Mouse (Mus musculus): Measurements from ENCODE around the gene Adamts20. TPM values are rescaled to one million over a fixed set of nuclear protein-coding genes. Genes with fewer than 3 reads are reported as not detected.
"Not testable (repeated sequence)": the region's sequence is repeated elsewhere in the genome, so short reads cannot be mapped to it uniquely, and the experiment has no call there.

Gene Adamts20
- polyA plus RNA-seq, 1 experiment from 2014 or later, result 10.3 TPM

DNA sequence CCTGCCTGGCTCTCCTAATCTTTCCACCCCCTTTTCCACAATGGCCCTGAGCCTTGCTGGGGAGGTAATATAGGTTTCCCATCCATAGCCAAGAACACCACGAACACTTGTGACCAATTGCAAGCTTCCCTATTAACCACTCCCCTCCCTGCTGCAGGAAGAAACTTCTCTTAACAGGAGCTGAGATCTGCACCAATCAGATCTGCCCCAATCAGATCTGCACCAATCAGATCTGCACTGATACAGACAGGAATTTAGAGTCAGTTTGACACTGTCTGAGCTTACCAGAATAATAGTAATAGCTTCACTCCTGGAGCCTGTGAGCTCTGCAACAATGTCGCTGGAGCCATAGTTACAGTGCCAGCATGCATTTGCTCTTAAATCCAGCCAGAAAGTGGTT, 58.9 kb downstream of the Adamts20 start:
- Histone ChIP-seq H3K36me3 (ENCODE audit: control insufficient read depth, insufficient read depth, low read length) (no peaks in the 10 kb centered on the region), H3K9ac (ENCODE audit: low read length) (no peak overlapping the region), H3K4me3 (ENCODE audit: low read depth, low read length) (no peak overlapping the region), H3K9me3 (ENCODE audit: control insufficient read depth, low read length) (no peaks in the 10 kb centered on the region), H3K27ac (ENCODE audit: low read depth, low read length) (no peak overlapping the region), H3K4me1 (ENCODE audit: control insufficient read depth, insufficient read depth, low read length) (peaks cover 10% of the 10 kb centered on the region; the same call in 1 of the 2 replicates), H3K4me2 (ENCODE audit: low read depth) (no peak overlapping the region), H3K27me3 (ENCODE audit: control insufficient read depth, insufficient read depth, low read length) (0 out of 2 replicates have a peak, but pooled peaks cover 6% of the 10 kb centered on the region)
- 17% methylated on average over 2 of the region's 2 CpGs for WGBS
- peak; percentile 32; the same call in 1 of the 2 replicates for ATAC-seq (ENCODE audit: insufficient read depth, low FRiP score, low TSS enrichment)
- no peak for DNase-seq (ENCODE audit: low spot score)

DNA sequence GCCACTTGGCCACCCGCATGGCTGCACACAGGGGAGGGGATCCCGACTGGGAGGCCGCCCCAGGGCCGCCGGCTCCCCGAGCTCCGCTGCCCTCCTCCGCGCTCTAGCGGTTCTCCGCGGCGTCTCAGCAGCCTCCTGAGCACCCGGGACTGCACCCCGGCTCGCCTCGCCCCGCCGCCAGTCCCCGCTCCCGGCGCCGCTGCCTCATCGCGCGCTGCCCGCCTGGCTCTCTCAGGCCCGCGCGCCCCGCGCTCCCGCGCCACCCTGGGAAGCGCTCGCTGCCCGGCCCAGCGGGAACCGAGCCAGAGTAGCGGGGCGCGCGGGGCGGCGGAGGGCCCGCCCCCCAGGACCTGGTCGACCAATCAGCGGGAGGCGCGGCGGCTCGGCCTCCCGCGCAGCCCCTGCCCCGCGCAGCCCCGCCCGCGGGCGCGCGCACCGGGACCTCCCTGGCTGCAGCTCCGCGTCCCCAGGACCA, 61.1 kb downstream of the Adamts20 start:
- Histone ChIP-seq H3K27ac (ENCODE audit: low read depth, low read length) (peak overlapping the region; percentile 50; the same call in 1 of the 2 replicates), H3K9me3 (ENCODE audit: control insufficient read depth, low read length) (no peaks in the 10 kb centered on the region), H3K36me3 (ENCODE audit: control insufficient read depth, insufficient read depth, low read length) (no peaks in the 10 kb centered on the region), H3K4me2 (ENCODE audit: low read depth) (peak overlapping the region; percentile 68), H3K4me3 (ENCODE audit: low read depth, low read length) (peak overlapping the region; percentile 67), H3K27me3 (ENCODE audit: control insufficient read depth, insufficient read depth, low read length) (0 out of 2 replicates have a peak, but pooled peaks cover 6% of the 10 kb centered on the region), H3K9ac (ENCODE audit: low read length) (peak overlapping the region; percentile 72), H3K4me1 (ENCODE audit: control insufficient read depth, insufficient read depth, low read length) (peaks cover 10% of the 10 kb centered on the region; the same call in 1 of the 2 replicates)
- DNase-seq (ENCODE audit: low spot score) (peak; percentile 88), ATAC-seq (ENCODE audit: insufficient read depth, low FRiP score, low TSS enrichment) (peak; percentile 91)
- WGBS, result under 1% methylated on average over 51 of the region's 65 CpGs

DNA sequence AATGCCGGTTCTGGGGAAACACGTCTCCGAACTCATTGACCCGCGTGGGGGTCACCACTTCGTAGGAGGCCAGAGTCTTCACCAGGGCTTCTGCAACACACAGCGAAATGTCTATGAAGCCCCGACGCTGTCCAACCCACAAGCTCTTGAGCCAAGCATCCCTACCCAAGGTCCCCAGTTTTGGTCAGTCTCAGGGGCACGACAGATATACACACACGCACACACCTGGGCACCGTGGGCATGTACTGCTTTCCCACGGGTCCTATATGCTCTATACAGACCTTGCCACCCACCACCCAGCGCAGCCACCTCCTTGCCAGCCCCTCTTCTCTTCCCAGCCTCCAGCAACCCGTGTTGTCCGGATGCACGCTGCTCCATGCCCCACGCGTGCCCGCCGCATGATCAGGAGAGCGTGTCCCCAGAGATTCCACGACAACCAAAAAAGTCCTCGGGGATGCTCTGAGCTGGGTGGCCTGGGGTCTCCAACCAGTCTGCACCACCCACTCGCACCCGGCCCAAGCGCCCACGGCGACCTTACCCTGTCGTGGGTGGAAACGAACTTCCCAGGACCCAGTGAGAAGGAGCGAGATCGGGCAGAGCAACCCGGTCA, 61.7 kb downstream of the Adamts20 start:
- Histone ChIP-seq H3K27me3 (ENCODE audit: control insufficient read depth, insufficient read depth, low read length) (0 out of 2 replicates have a peak, but pooled peaks cover 6% of the 10 kb centered on the region), H3K27ac (ENCODE audit: low read depth, low read length) (peak overlapping the region; percentile 50; the same call in 1 of the 2 replicates), H3K4me3 (ENCODE audit: low read depth, low read length) (peak overlapping the region; percentile 67), H3K4me2 (ENCODE audit: low read depth) (peak overlapping the region; percentile 68), H3K4me1 (ENCODE audit: control insufficient read depth, insufficient read depth, low read length) (peaks cover 10% of the 10 kb centered on the region; the same call in 1 of the 2 replicates), H3K9ac (ENCODE audit: low read length) (peak overlapping the region; percentile 72), H3K36me3 (ENCODE audit: control insufficient read depth, insufficient read depth, low read length) (no peaks in the 10 kb centered on the region), H3K9me3 (ENCODE audit: control insufficient read depth, low read length) (no peaks in the 10 kb centered on the region)
- ATAC-seq (ENCODE audit: insufficient read depth, low FRiP score, low TSS enrichment), result peak; percentile 53
- peak; percentile 27 for DNase-seq (ENCODE audit: low spot score)
- under 1% methylated on average over 34 of the region's 34 CpGs for WGBS

DNA sequence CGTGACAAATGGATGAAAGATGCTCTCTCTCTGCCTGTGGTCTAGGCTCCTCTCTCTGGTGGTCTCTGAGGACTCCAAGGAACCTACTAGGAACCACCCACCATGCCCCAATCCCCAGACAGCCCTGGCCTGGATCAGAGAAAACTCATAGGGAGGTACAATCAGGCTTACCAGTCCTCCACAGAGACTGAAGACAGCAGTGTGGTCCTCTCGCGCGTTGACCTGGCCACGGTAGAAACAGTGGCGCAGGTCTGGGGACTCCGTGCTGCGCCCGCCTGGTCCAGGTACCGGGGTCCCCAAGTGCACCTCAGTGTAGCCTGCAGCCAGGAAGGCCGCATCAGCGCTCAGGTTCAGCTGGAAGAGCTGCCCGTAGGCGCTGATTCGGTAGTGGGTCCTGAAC, 62.2 kb downstream of the Adamts20 start:
- Histone ChIP-seq H3K27ac (ENCODE audit: low read depth, low read length) (no peak overlapping the region), H3K4me2 (ENCODE audit: low read depth) (peak overlapping the region; percentile 68), H3K4me1 (ENCODE audit: control insufficient read depth, insufficient read depth, low read length) (peaks cover 10% of the 10 kb centered on the region; the same call in 1 of the 2 replicates), H3K36me3 (ENCODE audit: control insufficient read depth, insufficient read depth, low read length) (no peaks in the 10 kb centered on the region), H3K9ac (ENCODE audit: low read length) (peak overlapping the region; percentile 72), H3K27me3 (ENCODE audit: control insufficient read depth, insufficient read depth, low read length) (0 out of 2 replicates have a peak, but pooled peaks cover 6% of the 10 kb centered on the region), H3K9me3 (ENCODE audit: control insufficient read depth, low read length) (no peaks in the 10 kb centered on the region), H3K4me3 (ENCODE audit: low read depth, low read length) (peak overlapping the region; percentile 67)
- 3% methylated on average over 15 of the region's 15 CpGs for WGBS
- ATAC-seq (ENCODE audit: insufficient read depth, low FRiP score, low TSS enrichment) (no peak), DNase-seq (ENCODE audit: low spot score) (peak; percentile 32)

DNA sequence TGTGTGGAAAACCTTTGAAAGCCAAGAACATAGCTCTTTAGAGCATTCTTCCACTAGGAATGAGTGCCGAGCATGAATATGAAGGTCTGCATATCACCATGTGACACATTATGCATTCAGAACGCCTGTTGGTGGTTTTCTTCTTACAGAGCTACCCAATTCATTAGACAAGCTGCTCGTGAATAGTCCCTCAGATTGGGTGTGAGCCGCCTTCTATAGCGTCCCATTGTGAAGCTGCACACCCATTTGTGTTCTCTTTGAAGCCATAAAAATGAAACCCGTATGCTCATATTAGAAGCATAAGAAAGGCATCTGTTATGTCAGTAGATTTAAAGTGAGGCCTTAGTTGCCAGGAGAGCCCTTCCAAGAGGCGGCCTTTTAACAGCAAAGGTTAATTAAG, 72.5 kb downstream of the Adamts20 start:
- Histone ChIP-seq H3K4me3 (ENCODE audit: low read depth, low read length) (no peak overlapping the region), H3K9me3 (ENCODE audit: control insufficient read depth, low read length) (no peaks in the 10 kb centered on the region), H3K9ac (ENCODE audit: low read length) (no peak overlapping the region), H3K4me1 (ENCODE audit: control insufficient read depth, insufficient read depth, low read length) (no peaks in the 10 kb centered on the region), H3K27ac (ENCODE audit: low read depth, low read length) (no peak overlapping the region), H3K36me3 (ENCODE audit: control insufficient read depth, insufficient read depth, low read length) (no peaks in the 10 kb centered on the region), H3K27me3 (ENCODE audit: control insufficient read depth, insufficient read depth, low read length) (no peaks in the 10 kb centered on the region), H3K4me2 (ENCODE audit: low read depth) (no peak overlapping the region)
- WGBS, result 68% methylated on average over 7 of the region's 7 CpGs
- DNase-seq (ENCODE audit: low spot score) (no peak), ATAC-seq (ENCODE audit: insufficient read depth, low FRiP score, low TSS enrichment) (no peak)

DNA sequence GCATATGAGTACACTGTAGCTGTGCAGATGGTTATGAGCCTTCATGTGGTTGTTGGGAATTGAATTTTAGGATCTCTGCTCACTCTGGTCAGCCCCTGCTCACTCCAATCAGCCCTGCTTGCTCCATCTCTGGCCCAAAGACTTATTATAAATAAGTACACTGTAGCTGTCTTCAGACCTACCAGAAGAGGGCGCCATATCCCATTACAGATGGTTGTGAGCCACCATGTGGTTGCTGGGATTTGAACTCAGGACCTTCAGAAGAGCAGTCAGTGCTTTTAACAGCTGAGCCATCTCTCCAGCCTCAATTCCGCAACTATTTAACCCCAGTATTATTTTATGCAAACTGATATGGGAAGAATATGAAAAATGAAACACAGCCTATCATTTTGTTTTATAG, 75.1 kb downstream of the Adamts20 start:
- H3K9me3 ChIP-seq (ENCODE audit: control insufficient read depth, low read length); H3K36me3 ChIP-seq (ENCODE audit: control insufficient read depth, insufficient read depth, low read length); H3K4me3 ChIP-seq (ENCODE audit: low read depth, low read length); H3K9ac ChIP-seq (ENCODE audit: low read length); H3K27ac ChIP-seq (ENCODE audit: low read depth, low read length); H3K4me2 ChIP-seq (ENCODE audit: low read depth); DNase-seq (ENCODE audit: low spot score); H3K27me3 ChIP-seq (ENCODE audit: control insufficient read depth, insufficient read depth, low read length); ATAC-seq (ENCODE audit: insufficient read depth, low FRiP score, low TSS enrichment); H3K4me1 ChIP-seq (ENCODE audit: control insufficient read depth, insufficient read depth, low read length): not testable (repeated sequence)
- 73% methylated on average over 2 of the region's 2 CpGs for WGBS

- Histone ChIP-seq H3K36me3 (ENCODE audit: control insufficient read depth, insufficient read depth, low read length) (no peaks in the 10 kb centered on the region), H3K9me3 (ENCODE audit: control insufficient read depth, low read length) (no peaks in the 10 kb centered on the region), H3K27me3 (ENCODE audit: control insufficient read depth, insufficient read depth, low read length) (no peaks in the 10 kb centered on the region), H3K4me1 (ENCODE audit: control insufficient read depth, insufficient read depth, low read length) (no peaks in the 10 kb centered on the region), H3K27ac (ENCODE audit: low read depth, low read length) (no peak overlapping the region), H3K4me2 (ENCODE audit: low read depth) (no peak overlapping the region), H3K9ac (ENCODE audit: low read length) (no peak overlapping the region), H3K4me3 (ENCODE audit: low read depth, low read length) (no peak overlapping the region)
- no peak for DNase-seq (ENCODE audit: low spot score)
- ATAC-seq (ENCODE audit: insufficient read depth, low FRiP score, low TSS enrichment), result no peak
- 93% methylated on average over 5 of the region's 9 CpGs for WGBS
These were observed 85.8 kb downstream of the Adamts20 start for GRCm38 (mm10) chr15:94379425-94379824.

GRCm38 (mm10) chr15:94372548-94372947, 92.7 kb downstream of the Adamts20 start:
- no peak for DNase-seq (ENCODE audit: low spot score)
- Histone ChIP-seq H3K27ac (ENCODE audit: low read depth, low read length) (no peak overlapping the region), H3K9me3 (ENCODE audit: control insufficient read depth, low read length) (no peaks in the 10 kb centered on the region), H3K4me2 (ENCODE audit: low read depth) (no peak overlapping the region), H3K4me1 (ENCODE audit: control insufficient read depth, insufficient read depth, low read length) (no peaks in the 10 kb centered on the region), H3K36me3 (ENCODE audit: control insufficient read depth, insufficient read depth, low read length) (no peaks in the 10 kb centered on the region), H3K27me3 (ENCODE audit: control insufficient read depth, insufficient read depth, low read length) (no peaks in the 10 kb centered on the region), H3K4me3 (ENCODE audit: low read depth, low read length) (no peak overlapping the region), H3K9ac (ENCODE audit: low read length) (no peak overlapping the region)
- WGBS, result 82% methylated on average over 7 of the region's 7 CpGs
- no peak for ATAC-seq (ENCODE audit: insufficient read depth, low FRiP score, low TSS enrichment)

- Histone ChIP-seq H3K4me3 (ENCODE audit: low read depth, low read length) (no peak overlapping the region), H3K9ac (ENCODE audit: low read length) (no peak overlapping the region), H3K27me3 (ENCODE audit: control insufficient read depth, insufficient read depth, low read length) (no peaks in the 10 kb centered on the region), H3K9me3 (ENCODE audit: control insufficient read depth, low read length) (no peaks in the 10 kb centered on the region), H3K4me2 (ENCODE audit: low read depth) (no peak overlapping the region), H3K27ac (ENCODE audit: low read depth, low read length) (no peak overlapping the region), H3K4me1 (ENCODE audit: control insufficient read depth, insufficient read depth, low read length) (no peaks in the 10 kb centered on the region), H3K36me3 (ENCODE audit: control insufficient read depth, insufficient read depth, low read length) (peaks cover 2% of the 10 kb centered on the region)
- WGBS, result 92% methylated on average over 18 of the region's 18 CpGs
- DNase-seq (ENCODE audit: low spot score) (no peak), ATAC-seq (ENCODE audit: insufficient read depth, low FRiP score, low TSS enrichment) (no peak)
These were observed 116.2 kb downstream of the Adamts20 start for GRCm38 (mm10) chr15:94349052-94349451.

Data from neural tube, embryonic 11.5 days (tissue).